25 mouse cellular contexts compared by ENCODE assay signal in genomic region chr6:82820716-82821115, GRCm38 (mm10). TPM values are rescaled to one million over a fixed set of nuclear protein-coding genes. Genes with fewer than 3 reads are reported as not detected.
DNase-seq lines count a peak whose midpoint lies in the region; ATAC-seq and TF ChIP-seq lines count a peak whose summit lies in the region.
"Had no signal": no experiment of that assay in that cellular context is flagged by ENCODE, and none has a peak within 500 bp of the region (broad histone marks: within the 10 kb centered on the region; RNA-seq: fewer than 3 reads in every experiment).

No protein-coding gene starts in this region.

- no peak for ATAC-seq in heart, embryonic 12.5 days (ENCODE audit: insufficient number of reproducible peaks, low FRiP score)
- ATAC-seq in intestine, embryonic 14.5 days (replicated peaks; ENCODE audit: low FRiP score, low TSS enrichment, low read depth): no peak
- ATAC-seq in intestine, postnatal 0 days: no peak
- ATAC-seq in hindbrain, embryonic 14.5 days (ENCODE audit: low FRiP score): no peak
- ATAC-seq: hindbrain, embryonic 16.5 days; midbrain, embryonic 16.5 days had no signal

- H3K36me3 ChIP-seq in heart, embryonic 12.5 days: no peaks in the 10 kb centered on the region
- H3K36me3 ChIP-seq in intestine, embryonic 14.5 days (ENCODE audit: control insufficient read depth, insufficient read depth, low read length): no peaks in the 10 kb centered on the region
- H3K36me3 ChIP-seq in intestine, postnatal 0 days (ENCODE audit: control insufficient read depth, insufficient read depth): no peaks in the 10 kb centered on the region
- no peaks in the 10 kb centered on the region for H3K36me3 ChIP-seq in hindbrain, embryonic 14.5 days (replicated peaks; ENCODE audit: control insufficient read depth, insufficient read depth)
- H3K36me3 ChIP-seq: embryonic facial prominence, embryonic 13.5 days; forebrain, embryonic 12.5 days; midbrain, embryonic 10.5 days; neural tube, embryonic 13.5 days had no signal

- H3K9ac ChIP-seq in heart, embryonic 12.5 days: no peak overlapping the region
- H3K9ac ChIP-seq in intestine, embryonic 14.5 days (ENCODE audit: low read length): no peak overlapping the region
- no peak overlapping the region for H3K9ac ChIP-seq in intestine, postnatal 0 days (ENCODE audit: low read depth, low read length)
- no peak overlapping the region for H3K9ac ChIP-seq in hindbrain, embryonic 14.5 days
- H3K9ac ChIP-seq: embryonic facial prominence, embryonic 13.5 days; forebrain, embryonic 12.5 days; neural tube, embryonic 13.5 days had no signal

- H3K27me3 ChIP-seq in heart, embryonic 12.5 days (replicated peaks): no peaks in the 10 kb centered on the region
- no peaks in the 10 kb centered on the region for H3K27me3 ChIP-seq in intestine, embryonic 14.5 days (replicated peaks; ENCODE audit: control insufficient read depth, insufficient read depth, low read length)
- no peaks in the 10 kb centered on the region for H3K27me3 ChIP-seq in intestine, postnatal 0 days (replicated peaks; ENCODE audit: control insufficient read depth, insufficient read depth, low read length)
- H3K27me3 ChIP-seq in hindbrain, embryonic 14.5 days (ENCODE audit: control insufficient read depth, insufficient read depth, low read length): no peaks in the 10 kb centered on the region
- H3K27me3 ChIP-seq: embryonic facial prominence, embryonic 13.5 days; forebrain, embryonic 12.5 days; neural tube, embryonic 13.5 days had no signal

- 35% methylated on average over 3 of the region's 3 CpGs for WGBS in heart, embryonic 12.5 days
- 41% methylated on average over 3 of the region's 3 CpGs for WGBS in intestine, embryonic 14.5 days
- 63% methylated on average over 3 of the region's 3 CpGs for WGBS in intestine, postnatal 0 days
- 80% methylated on average over 3 of the region's 3 CpGs for whole genome bisulfite sequencing in hindbrain, embryonic 14.5 days

- peaks cover 39% of the 10 kb centered on the region for H3K4me1 ChIP-seq in heart, embryonic 12.5 days (replicated peaks)
- peaks cover 6% of the 10 kb centered on the region; the same call in 1 of the 2 replicates for H3K4me1 ChIP-seq in intestine, embryonic 14.5 days (replicated peaks; ENCODE audit: control insufficient read depth, insufficient read depth, low read length)
- H3K4me1 ChIP-seq in intestine, postnatal 0 days (replicated peaks; ENCODE audit: control insufficient read depth, insufficient read depth, low read length): no peaks in the 10 kb centered on the region
- no peaks in the 10 kb centered on the region for H3K4me1 ChIP-seq in hindbrain, embryonic 14.5 days (replicated peaks; ENCODE audit: control insufficient read depth, insufficient read depth, low read length)
- H3K4me1 ChIP-seq: forebrain, embryonic 12.5 days; midbrain, embryonic 10.5 days; neural tube, embryonic 13.5 days had no signal

- H3K4me3 ChIP-seq in heart, embryonic 12.5 days: no peak overlapping the region
- H3K4me3 ChIP-seq in intestine, embryonic 14.5 days (ENCODE audit: low read depth, low read length): no peak overlapping the region
- H3K4me3 ChIP-seq in intestine, postnatal 0 days (ENCODE audit: low read depth, low read length): no peak overlapping the region
- H3K4me3 ChIP-seq in hindbrain, embryonic 14.5 days (replicated peaks; ENCODE audit: low read length): no peak overlapping the region
- H3K4me3 ChIP-seq: embryonic facial prominence, embryonic 13.5 days; erythroblast, embryonic 14.5 days; forebrain, embryonic 12.5 days; midbrain, embryonic 10.5 days; myocyte; neural tube, embryonic 13.5 days had no signal

- TF ChIP-seq CTCF in intestine, postnatal 0 days (IDR thresholded peaks at IDR 0.05; ENCODE audit: low read depth): no peak

- H3K9me3 ChIP-seq in heart, embryonic 12.5 days (replicated peaks): no peaks in the 10 kb centered on the region; the same call in 1 of the 2 replicates
- H3K9me3 ChIP-seq in intestine, embryonic 14.5 days (ENCODE audit: control insufficient read depth, low read length): no peaks in the 10 kb centered on the region
- H3K9me3 ChIP-seq in intestine, postnatal 0 days (ENCODE audit: control insufficient read depth): no peaks in the 10 kb centered on the region
- H3K9me3 ChIP-seq in hindbrain, embryonic 14.5 days (ENCODE audit: control insufficient read depth, low read length): no peaks in the 10 kb centered on the region
- H3K9me3 ChIP-seq: embryonic facial prominence, embryonic 13.5 days; forebrain, embryonic 12.5 days; midbrain, embryonic 10.5 days; neural tube, embryonic 13.5 days had no signal

- peak overlapping the region; percentile 72 for H3K27ac ChIP-seq in heart, embryonic 12.5 days (ENCODE audit: poor library complexity, severe bottlenecking)
- peak overlapping the region; percentile 22; the same call in 1 of the 2 replicates for H3K27ac ChIP-seq in intestine, embryonic 14.5 days (ENCODE audit: low read depth)
- no peak overlapping the region for H3K27ac ChIP-seq in intestine, postnatal 0 days (ENCODE audit: low read depth, low read length)
- H3K27ac ChIP-seq in hindbrain, embryonic 14.5 days: no peak overlapping the region
- H3K27ac ChIP-seq: embryonic facial prominence, embryonic 13.5 days; forebrain, embryonic 12.5 days; midbrain, embryonic 10.5 days; neural tube, embryonic 13.5 days had no signal

- H3K4me2 ChIP-seq in heart, embryonic 12.5 days: no peak overlapping the region
- H3K4me2 ChIP-seq in intestine, embryonic 14.5 days (ENCODE audit: low read length): no peak overlapping the region
- H3K4me2 ChIP-seq in intestine, postnatal 0 days (replicated peaks; ENCODE audit: low read depth): no peak overlapping the region
- no peak overlapping the region for H3K4me2 ChIP-seq in hindbrain, embryonic 14.5 days (replicated peaks)
- H3K4me2 ChIP-seq: embryonic facial prominence, embryonic 13.5 days; forebrain, embryonic 12.5 days; neural tube, embryonic 13.5 days had no signal

- peak; percentile 44 to 72 for DNase-seq in adrenal gland, adult (ENCODE audit: inconsistent age in 2 of 2, low spot score in 1 of 2)
- DNase-seq in adrenal gland, postnatal 4 days (ENCODE audit: low spot score in 2 of 2): no peak
- no peak for DNase-seq in heart, postnatal 4 days
- DNase-seq in intestine, embryonic 14.5 days (ENCODE audit: low spot score): no peak
- DNase-seq in NIH3T3 (ENCODE audit: low read depth): peak; percentile 55
- no peak for DNase-seq in hindbrain, embryonic 14.5 days (ENCODE audit: low spot score)
- DNase-seq: cerebellum, adult 2 months; cerebellum, postnatal 36 days; embryo, embryonic 11 days; gastrocnemius, postnatal 36 days; kidney, postnatal 25 days; layer of hippocampus, postnatal 36 days; retina, postnatal 1 day; right cerebral cortex, postnatal 25 days; spleen, adult 18-20 months had no signal

RNA-seq across cellular contexts. Expression of gene Hk2, which starts 46.5 kb away (rescaled TPM):
- total RNA-seq in adrenal gland, postnatal 4 days (2021): 10 to 100 TPM; 16.3 to 19.8 TPM
- polyA plus RNA-seq in heart, embryonic 12.5 days (2016; fragmentation: Nextera tagmentation; extraction: Ambion mirVana): 35.0 and 35.2 TPM in 2 replicates
- 10 to 100 TPM; 86.8 to 96.6 TPM for total RNA-seq in heart, postnatal 4 days (2021)
- polyA plus RNA-seq in intestine, embryonic 14.5 days (2014; fragmentation: Nextera tagmentation; extraction: Ambion mirVana): 31.9 and 32.3 TPM in 2 replicates
- 2.5 and 2.8 TPM in 2 replicates for polyA plus RNA-seq in intestine, postnatal 0 days (2015; fragmentation: Nextera tagmentation; extraction: Ambion mirVana)
- polyA plus RNA-seq in hindbrain, embryonic 14.5 days (2014; fragmentation: Nextera tagmentation; extraction: Ambion mirVana): 2.4 and 3.4 TPM in 2 replicates

Comparison
In these comparisons a context has a peak if more than half of its experiments do, and no peak if none do; other contexts are left out.
1. DNase-seq: peak in adrenal gland, adult (2 of 2) and NIH3T3 (single experiment); none in adrenal gland, postnatal 4 days (0 of 2), heart, postnatal 4 days (single experiment), intestine, embryonic 14.5 days (single experiment) and hindbrain, embryonic 14.5 days (single experiment).
2. H3K27ac ChIP-seq: peak in heart, embryonic 12.5 days (single experiment) and intestine, embryonic 14.5 days (single experiment); none in intestine, postnatal 0 days (single experiment) and hindbrain, embryonic 14.5 days (single experiment).